Mouse (Mus musculus) neural tube, embryonic 10.5 days (tissue): Measurements from ENCODE around the gene BC049762.

Experiments used
- DNase-seq: peaks from one replicate; pipeline ENCODE4 v3.0.0-alpha.2; 2017; ENCODE audit warnings: low spot score; ENCODE audit errors: extremely low spot score

The BC049762 gene

DNA sequence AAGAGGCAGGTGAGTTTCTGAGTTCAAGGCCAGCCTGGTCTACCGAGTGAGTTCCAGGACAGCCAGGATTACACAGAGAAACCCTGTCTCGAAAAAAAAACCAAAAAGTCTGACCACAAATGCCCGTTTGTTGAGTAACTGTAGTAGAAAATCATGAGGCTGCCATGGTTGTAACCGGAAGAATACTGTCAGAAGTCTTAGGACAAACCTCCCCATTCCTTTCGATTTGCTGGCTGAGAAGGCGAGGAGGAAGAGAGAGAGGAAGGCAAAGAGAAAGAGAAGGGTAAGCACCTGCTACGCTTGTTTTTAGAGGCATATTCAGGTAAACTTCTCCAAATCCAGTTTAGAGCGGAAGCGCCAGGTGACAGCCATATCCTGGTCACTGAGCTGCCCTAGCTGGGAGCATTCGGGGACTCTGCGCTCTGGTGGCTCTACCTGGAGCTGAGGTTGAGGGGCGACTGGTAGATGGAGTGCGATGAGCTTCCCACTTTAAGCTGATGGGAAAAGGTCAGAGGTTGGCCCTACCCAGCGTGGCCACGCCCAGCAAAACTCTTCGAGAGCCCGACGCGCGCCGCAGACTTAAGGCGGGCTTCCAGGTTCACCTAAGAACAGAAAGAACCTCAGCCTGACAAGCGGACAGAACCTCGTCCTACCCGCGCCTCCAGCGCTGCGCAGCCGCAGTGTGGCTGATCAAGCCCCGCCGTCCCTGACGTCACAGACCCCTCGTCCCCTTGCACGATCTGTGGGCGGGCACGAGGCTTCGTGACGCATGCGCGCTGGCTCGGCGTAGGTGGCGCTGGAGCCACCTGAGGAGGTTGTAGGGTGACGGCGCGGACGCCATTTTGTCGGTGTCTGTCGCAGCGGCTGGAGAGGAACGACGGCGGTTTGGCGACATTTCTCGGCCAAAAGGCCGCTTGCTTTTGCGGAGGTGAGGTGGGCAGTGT is at the start of gene BC049762:
Gene BC049762 (minus strand): TSS at position 705 of the 944 bp plus-strand sequence.
- peak; percentile 97 for DNase-seq

- DNase-seq: no peak
These were observed 49.0 kb upstream of the BC049762 start for GRCm38 (mm10) chr11:51311846-51312245.

DNA sequence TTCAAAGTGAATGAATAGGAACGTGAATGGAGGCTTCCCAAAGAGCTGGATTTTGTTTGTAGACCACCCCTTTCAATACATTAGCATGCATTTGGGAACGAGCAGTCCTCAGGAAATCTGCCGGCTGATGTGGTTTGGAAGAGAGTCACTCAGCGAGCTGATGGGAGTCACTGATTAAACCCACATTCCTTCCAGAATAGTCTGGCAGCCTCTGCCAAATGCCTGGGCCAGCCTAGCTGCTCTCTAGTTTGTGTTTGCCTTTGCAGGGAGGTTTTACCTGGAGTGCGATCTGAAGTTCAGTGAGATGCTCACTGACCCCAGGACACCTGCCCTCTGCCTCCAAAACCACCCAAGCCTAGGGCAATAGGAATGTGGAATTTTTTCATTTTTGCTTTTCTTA is 45.5 kb upstream of the BC049762 start:
- DNase-seq: no peak

DNA sequence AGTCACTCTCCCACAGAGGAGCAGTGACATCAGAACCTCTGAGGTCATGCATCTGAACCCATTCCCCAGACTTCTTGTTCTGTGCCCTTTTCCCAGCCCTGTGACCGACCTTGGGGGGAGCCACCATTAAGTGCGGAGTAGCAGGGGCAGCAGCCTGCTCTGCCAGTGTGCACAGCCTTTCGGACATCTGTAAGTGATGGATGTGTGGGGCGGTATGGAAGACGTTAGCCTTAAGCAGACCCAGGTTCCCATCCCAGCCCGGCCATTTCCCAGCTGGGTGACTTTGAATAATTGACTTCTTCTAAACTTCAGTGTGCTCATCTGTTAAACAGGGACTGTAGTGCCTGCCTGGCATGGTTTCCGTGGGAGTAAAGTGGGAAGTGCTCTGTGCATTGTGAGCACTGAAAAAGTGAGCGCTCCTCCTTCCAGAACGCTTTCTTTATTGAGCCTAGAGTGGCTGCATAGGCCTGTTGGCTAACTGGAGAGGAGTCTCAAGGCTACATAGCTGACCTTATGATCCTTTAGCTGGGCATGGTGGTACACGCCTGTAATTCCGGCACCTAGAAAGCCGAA is 41.2 kb upstream of the BC049762 start:
- peak; percentile 33 for DNase-seq

GRCm38 (mm10) chr11:51302396-51302795 is 39.5 kb upstream of the BC049762 start:
- no peak for DNase-seq

DNA sequence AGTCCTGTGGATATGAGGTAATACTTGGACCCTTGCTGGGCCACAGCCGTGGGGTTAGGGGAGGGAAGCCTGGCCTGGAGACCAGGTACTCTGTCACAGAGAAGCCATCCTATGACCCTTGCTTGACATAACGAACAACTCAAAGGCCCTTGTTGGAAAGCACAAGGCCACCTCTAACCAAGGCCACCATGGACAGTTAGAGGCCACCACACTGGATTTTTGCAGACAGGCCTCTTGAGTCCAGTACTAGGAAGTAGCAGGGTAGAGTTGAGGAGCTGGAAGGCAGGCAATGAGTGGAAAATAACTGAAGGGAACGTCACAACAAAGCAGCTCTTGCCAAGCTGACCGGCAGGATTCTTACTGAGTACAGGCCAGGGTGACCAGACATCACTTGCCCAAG is 35.8 kb upstream of the BC049762 start:
- DNase-seq: no peak

DNA sequence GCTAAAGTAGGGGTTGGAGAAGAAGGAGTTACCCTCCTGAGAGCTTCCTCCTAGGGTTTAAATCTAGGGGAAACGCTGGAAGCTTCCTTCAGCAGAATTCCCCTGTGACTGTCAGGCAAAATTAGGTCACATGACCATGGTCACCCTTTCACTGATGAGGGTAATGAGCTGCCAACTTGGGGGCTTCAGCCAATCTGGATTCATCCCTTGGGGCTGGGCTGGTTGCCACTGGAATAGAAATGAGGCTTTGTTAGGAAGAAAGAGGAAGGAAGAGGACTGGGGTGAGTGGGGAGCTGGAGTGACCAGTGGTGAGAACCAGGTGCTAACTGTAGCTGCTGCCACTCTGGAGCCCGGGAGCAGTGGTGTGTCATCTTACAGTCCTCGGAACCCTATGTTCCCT is 32.9 kb upstream of the BC049762 start:
- DNase-seq: no peak

DNA sequence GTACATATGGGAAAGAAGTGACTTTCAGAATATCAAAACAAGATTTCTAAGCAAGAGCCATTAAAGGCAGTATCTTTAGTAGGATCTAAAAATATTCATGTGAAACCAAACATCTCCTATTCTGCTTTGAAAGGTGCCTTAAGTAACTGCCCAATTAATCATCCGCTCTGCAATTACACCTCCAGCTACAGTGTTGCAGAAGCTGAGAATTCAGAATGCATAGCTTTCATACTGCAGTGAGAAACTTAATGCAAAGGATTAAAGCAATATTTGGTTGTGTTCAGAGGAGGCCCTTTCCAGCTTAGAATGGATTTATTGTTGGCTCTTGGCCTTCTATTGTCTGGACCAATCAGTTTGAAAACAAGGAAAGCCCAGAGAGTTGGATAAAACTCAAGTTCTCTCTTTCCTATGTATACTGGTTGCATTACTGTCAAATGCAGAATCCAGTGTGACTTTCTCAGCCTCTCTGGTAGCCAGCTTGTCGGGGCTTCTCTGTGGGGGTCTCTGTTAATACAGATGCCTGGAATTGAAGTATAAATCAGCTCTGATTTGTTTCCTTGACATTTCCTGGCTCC is 31.2 kb upstream of the BC049762 start:
- DNase-seq: no peak

DNA sequence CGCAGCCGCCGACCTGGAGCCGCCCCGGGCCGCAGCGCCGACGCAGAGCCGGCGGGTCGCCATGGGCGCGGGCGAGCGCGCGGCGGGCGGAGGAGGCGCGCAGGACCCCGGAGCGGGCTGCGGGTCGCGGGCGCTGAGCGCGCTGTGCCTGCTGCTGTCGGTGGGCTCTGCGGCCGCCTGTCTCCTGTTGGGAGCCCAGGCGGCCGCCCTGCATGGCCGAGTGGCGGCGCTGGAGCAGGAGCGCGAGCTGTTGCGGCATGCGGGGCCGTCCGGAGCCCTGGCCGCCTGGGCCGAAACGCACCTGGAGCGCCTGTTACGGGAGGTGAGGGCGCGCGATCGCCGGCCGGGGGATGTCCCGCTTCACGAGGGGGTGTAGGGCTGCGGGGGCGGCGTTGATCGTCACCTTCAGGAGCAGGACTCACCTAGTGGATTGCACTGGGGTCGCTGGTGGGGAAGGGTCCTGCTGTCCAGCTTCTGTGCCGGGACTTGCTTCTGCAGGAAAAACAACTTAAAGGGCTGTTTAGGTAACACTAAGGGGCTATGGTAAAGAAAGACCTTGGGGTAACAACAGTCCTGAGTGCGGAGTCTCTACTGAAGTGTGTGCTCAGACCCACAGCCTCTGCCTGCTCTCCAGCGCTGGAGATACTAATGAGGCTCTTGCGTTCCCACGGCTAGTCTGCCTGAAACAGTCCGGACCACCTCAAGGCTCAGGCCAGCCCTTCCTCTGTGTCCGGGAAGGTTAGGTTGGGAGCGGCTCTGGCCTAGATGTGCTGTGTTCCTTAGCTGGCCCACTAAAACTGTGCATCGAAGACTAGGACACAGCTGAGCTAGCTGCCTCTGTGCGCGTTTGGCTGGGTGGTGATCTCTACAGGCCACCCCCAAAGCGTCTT is 27.5 kb upstream of the BC049762 start:
- peak; percentile 83 for DNase-seq

GRCm38 (mm10) chr11:51289564-51290041 is 26.8 kb upstream of the BC049762 start, which contains the start of gene Col23a1:
Gene Col23a1 (plus strand): TSS chr11:51289920.
- DNase-seq: peak; percentile 88

- DNase-seq: no peak
These were observed 11.6 kb upstream of the BC049762 start for GRCm38 (mm10) chr11:51274418-51274817.

GRCm38 (mm10) chr11:51265326-51265725 is 2.5 kb upstream of the BC049762 start:
- no peak for DNase-seq

DNA sequence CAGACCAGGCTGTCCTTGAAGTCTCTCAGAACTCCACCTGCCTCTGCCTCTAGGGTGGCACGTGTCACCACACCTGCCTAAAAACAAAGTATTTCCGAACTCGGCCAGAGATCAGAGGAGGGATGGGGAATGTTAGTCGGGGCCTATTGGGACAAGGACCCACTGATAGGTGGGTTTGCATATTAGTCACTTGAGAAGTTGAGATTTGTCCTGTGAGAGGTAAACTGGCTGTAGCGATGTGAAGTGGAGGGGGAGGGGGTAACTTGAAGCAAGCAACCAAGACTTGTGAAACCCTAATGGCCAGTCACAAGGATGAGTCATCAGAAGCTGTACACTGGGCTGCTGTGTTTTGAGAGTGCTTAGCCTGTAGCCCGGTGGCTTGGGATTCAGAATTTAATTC is 1.5 kb upstream of the BC049762 start:
- no peak for DNase-seq

DNA sequence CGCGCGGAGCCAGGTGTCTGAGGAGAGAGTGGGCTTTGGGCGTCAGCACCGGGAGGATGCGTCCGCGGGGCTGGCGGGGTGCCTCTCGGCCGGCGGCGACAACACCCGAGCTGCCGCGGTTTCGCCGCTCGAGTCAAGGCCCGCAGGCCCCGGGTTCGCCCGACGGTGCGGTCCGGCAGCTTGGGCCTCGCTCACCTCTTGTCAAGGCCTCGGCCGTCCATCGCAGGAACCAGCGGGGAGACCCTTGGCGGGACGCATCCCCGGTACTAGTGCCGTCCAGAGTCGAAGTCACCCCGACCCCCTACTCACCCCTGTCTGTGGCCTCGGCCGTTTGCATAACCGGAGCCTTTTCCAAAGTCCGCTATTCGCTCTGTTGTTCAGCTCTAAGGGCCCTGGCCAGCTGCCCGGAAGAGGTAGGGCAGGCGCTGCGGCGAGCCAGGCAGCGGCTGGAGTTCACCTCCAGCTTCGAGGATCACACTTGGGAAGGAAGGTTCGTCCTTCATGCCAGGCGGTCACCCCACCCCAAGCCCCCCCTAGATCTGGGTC is 513 bp upstream of the BC049762 start:
- no peak for DNase-seq

GRCm38 (mm10) chr11:51261680-51262219 is 1.1 kb downstream of the BC049762 start, which contains the start of gene Clk4:
Gene Clk4 (plus strand): TSS chr11:51261730.
- no peak for DNase-seq

- DNase-seq: no peak
These were observed 5.8 kb downstream of the BC049762 start for GRCm38 (mm10) chr11:51257006-51257405.

DNA sequence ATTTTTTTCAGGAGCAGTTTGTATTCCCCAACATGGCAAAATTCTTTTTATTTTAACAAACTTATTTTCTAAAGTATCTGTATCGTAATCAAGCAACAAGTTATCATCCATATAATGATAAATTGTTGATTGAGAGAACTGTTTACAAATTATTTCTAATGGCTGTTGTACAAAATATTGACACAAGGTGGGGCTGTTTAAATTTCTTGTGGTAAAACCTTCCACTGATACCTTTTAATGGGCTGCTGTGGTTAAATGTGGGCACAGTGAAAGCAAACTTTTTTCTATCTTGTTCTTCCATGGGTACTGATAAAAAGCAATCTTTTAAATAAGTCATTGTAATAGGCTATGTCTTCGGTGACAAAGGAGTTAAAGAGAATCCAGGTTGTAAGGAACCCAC is 19.9 kb downstream of the BC049762 start:
- DNase-seq: no peak

GRCm38 (mm10) chr11:51234626-51235025 is 28.2 kb downstream of the BC049762 start:
- DNase-seq: peak; percentile 6

GRCm38 (mm10) chr11:51227104-51227503 is 35.7 kb downstream of the BC049762 start:
- DNase-seq: no peak

- DNase-seq: no peak
These were observed 42.5 kb downstream of the BC049762 start, which contains the start of gene Gm12569 for GRCm38 (mm10) chr11:51220308-51220707. Gene Gm12569 (plus strand): TSS chr11:51220473.
